Mouse (Mus musculus) heart, postnatal 14 days (tissue): ENCODE data around the gene Psmd9. TPM values are rescaled to one million over a fixed set of nuclear protein-coding genes. Genes with fewer than 3 reads are reported as not detected.

Experiments
- DNase-seq, 2 experiments: peaks; one replicate each; pipeline ENCODE4 v3.0.0; 2021 to 2022
- intact Hi-C: fragments of 180-260 bp; cut with DNase I; formaldehyde crosslinking; loops from one replicate; pipeline ENCODE4 v1.15.1; 2025
- total RNA-seq, 2 experiments: library from RNA; stranded (reverse); gene quantifications; 2 replicates each; pipeline ENCODE4 v1.2.3; 2021

Psmd9 gene
- total RNA-seq, 2 experiments from 2014 or later: 17.8 to 18.0 TPM

GRCm38 (mm10) chr5:123281336-123282136 lies 112.3 kb downstream of the Psmd9 start:
- intact Hi-C loops: loop anchor here (10.0 kb wide), 1 partner anchor 63 kb away; the partner anchor contains the start of gene Bcl7a
- DNase-seq: no peak

DNA sequence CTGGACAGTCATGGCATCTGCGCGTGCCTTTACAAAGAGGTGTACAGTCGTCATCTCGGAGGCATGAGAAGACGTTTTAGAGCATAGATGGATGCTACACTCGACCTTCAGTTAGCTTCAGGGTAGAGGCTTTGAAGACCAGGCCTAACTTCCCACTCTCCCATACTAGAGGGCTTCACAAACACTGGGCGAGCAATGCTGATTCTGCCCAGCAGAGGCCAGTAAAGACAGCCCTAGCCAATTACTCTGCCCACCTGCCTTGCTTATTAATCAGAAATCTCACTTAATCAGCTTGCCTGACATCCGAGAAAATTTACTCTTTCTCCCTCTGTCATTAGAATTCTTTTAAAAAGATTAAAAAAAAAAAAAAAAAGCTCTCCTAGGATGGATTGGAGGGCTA lies 116.0 kb downstream of the Psmd9 start:
- peak; percentile 46 to 59 for DNase-seq

DNA sequence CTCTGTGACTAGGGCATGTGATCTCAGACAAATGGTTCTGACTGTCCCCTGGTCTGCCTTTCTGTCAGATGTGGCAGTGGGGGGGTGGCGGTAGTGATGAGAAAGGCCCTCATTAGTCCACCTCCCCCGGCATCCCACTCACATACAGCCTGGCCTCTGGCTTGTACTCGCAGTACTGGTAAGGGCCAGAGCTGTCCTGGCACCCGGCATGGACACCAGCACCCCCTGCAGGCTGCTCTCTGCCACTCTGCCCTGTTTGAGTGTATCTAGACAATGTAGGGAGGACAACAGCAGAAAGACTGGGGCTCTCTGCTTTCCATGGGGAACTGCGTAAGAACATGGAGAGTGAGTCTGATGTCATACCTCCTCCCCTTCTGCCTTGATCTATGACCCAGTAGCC lies 118.9 kb downstream of the Psmd9 start:
- intact Hi-C loops: loop anchor here (5.0 to 10.0 kb wide), 2 partner anchors 57 to 149 kb away; partner anchors contain the start of gene Bcl7a
- DNase-seq: no peak

More for the DNA sequence above, 116.0 kb downstream of the Psmd9 start:
- intact Hi-C loops: loop anchor here (2.0 to 10.0 kb wide), 3 partner anchors 60 to 152 kb away; partner anchors contain the start of gene Bcl7a

GRCm38 (mm10) chr5:123294653-123295052 lies 125.4 kb downstream of the Psmd9 start:
- DNase-seq: no peak
- intact Hi-C loops: no loop called here

GRCm38 (mm10) chr5:123296224-123296806 lies 127.1 kb downstream of the Psmd9 start:
- intact Hi-C loops: no loop called here

DNA sequence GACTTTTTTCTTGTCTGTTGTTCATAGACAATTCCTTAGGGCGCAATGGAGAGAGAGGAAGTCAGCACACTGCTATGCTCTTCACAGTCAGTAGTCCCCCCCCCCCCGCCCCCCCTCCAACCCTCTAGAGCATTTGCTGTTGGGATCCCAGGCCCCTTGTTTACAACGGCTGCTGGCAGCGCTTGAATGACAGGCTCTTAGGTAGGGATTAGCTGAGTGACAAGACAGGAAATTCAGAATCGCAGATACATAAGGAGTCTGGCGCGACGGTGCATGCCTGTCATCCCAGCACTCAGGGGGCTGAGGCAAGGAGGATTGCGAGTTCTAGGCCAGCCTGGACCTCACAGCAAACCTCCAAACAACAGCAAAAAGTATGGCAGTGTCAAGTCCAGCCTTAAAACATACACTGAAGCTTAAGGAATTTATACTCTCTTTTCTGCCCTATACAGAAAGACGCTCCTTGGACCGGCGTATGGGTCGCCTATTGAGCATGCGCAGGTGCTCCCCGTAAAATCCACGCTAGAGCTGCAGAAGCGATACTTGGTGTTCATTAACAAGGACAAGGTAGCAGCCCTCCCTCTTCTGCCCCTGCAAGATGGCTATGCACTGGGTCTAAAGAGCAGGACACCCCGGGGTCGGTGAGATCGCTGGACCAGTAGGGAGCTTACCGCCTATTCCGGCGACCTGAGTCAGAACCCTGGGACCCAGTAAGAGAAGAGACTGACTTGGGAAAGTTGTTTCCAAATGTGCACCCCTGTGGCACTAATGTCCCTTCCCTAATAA lies 128.0 kb downstream of the Psmd9 start:
- DNase-seq: no peak
- intact Hi-C loops: no loop called here

More at GRCm38 (mm10) chr5:123296224-123296806, 127.1 kb downstream of the Psmd9 start:
- no peak for DNase-seq

GRCm38 (mm10) chr5:123297830-123298229 lies 128.6 kb downstream of the Psmd9 start:
- intact Hi-C loops: no loop called here
- no peak for DNase-seq

- intact Hi-C loops: no loop called here
- no peak for DNase-seq
Observed at GRCm38 (mm10) chr5:123298526-123298925, 129.3 kb downstream of the Psmd9 start.

Other genes starting within 250 kb of the Psmd9 start
- gene Kdm2b, start 179.6 kb upstream of the Psmd9 start, total RNA-seq: 10 to 100 TPM; 16.9 to 17.3 TPM
- 10 to 100 TPM; 17.2 to 19.5 TPM for gene Orai1, start 154.3 kb upstream of the Psmd9 start, total RNA-seq
- gene Morn3, start 122.4 kb upstream of the Psmd9 start, total RNA-seq: under 1 TPM in 1 of 2 experiments, not detected in 1; 0.93 TPM
- gene Tmem120b, start 101.0 kb upstream of the Psmd9 start, total RNA-seq: 10 to 100 TPM; 10.6 to 12.1 TPM
- gene Rhof, start 36.7 kb upstream of the Psmd9 start, total RNA-seq: under 1 TPM; 0.48 to 0.61 TPM
- 10 to 100 TPM; 18.1 to 21.3 TPM for gene Setd1b, start 27.2 kb upstream of the Psmd9 start, total RNA-seq
- under 1 TPM in 1 of 2 experiments, not detected in 1; 0.41 TPM for gene Hpd, start 13.3 kb downstream of the Psmd9 start, total RNA-seq
- under 1 TPM; 0.81 to 0.93 TPM for gene Wdr66, start 82.7 kb downstream of the Psmd9 start, total RNA-seq
- gene Bcl7a, start 174.4 kb downstream of the Psmd9 start, total RNA-seq: 1 to 10 TPM; 9.1 to 9.5 TPM
- gene Mlxip, start 225.4 kb downstream of the Psmd9 start, total RNA-seq: 10 to 100 TPM; 29.0 to 29.9 TPM